Mouse (Mus musculus): ENCODE measurements around the gene Raet1e. TPM values are rescaled to one million over a fixed set of nuclear protein-coding genes. Genes with fewer than 3 reads are reported as not detected.
"Not testable (repeated sequence)": the region's sequence is repeated elsewhere in the genome, so short reads cannot be mapped to it uniquely, and the experiment has no call there.

The Raet1e gene
- polyA plus RNA-seq, 1 experiment from 2014 or later = 8.9 TPM

DNA sequence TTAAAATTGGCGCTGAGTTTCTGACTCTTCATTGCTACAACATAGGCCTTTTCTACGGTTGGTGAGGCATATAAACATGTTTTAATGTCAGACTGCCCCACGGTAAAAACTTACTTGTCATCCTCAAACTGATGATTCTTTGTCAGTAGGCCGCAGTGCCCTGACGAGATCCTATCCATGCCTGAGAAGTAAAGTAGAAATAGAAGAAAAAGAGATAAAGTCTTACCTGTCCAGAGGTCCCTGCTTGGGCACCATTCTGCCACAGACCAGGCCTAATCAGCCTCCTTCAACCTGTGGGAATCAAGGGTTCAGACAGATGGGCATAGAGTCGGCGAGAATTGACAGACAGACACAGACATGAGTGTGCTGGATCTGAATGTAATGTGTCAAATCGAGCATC, 106.7 kb downstream of the Raet1e start:
- 91% methylated on average over 8 of the region's 8 CpGs for WGBS

DNA sequence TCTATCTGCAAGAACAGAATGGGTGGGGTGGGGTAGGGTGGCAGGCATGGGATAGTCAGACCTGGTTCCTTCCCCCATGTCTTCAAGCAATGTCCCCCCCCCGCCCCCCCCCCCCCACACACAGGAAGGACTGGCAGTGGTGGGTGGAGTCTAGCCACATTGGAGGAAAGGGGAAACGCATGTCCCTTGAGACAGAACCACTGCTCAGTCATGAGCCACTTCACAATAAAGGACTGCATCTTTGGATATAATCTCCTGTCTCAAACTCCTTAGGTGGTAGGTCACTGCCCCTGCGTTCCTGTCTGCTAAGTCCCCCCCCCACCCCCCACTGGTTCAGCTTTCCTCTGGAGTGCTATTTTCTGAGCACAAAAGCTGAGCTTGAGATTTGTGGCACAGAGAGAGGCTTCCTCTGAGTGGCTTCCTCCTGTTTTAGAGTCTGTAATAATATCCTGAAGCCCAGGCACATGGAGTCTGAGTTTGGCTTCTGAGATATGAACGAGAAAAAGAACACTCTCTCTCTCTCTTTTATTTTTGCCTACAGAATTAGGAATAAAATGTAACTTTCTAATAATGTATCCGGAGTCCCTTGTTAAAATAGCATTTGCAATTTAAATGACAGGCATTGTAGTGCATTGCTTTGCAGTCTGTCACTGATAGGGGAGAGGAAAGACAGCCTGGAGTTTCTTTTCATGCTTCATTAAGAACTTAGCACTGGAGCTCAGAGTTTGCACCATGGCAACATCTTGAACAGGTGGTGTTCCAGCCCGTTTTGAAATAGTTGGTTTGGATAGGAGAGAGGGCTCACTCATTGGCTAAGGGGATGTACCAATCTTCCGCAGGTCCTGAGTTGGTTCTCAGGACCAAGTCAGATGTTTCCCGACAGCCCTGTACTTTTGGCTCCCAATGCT, 112.8 kb downstream of the Raet1e start:
- not testable (repeated sequence) for H3K36me3 ChIP-seq; H3K4me2 ChIP-seq (replicated peaks); H3K4me1 ChIP-seq; H3K9me3 ChIP-seq; ATAC-seq (ENCODE audit: insufficient number of reproducible peaks, insufficient read depth, low FRiP score, low TSS enrichment); H3K27ac ChIP-seq; H3K9ac ChIP-seq; H3K4me3 ChIP-seq
- 33% methylated on average over 8 of the region's 8 CpGs for WGBS
- H3K27me3 ChIP-seq = peaks cover 15% of the 10 kb centered on the region

More for the DNA sequence above, 106.7 kb downstream of the Raet1e start:
- H3K9ac ChIP-seq = no peak overlapping the region
- H3K4me3 ChIP-seq = no peak overlapping the region
- H3K9me3 ChIP-seq = 0 out of 2 replicates have a peak, but pooled peaks cover 10% of the 10 kb centered on the region
- H3K27me3 ChIP-seq = no peaks in the 10 kb centered on the region
- no peak for ATAC-seq (ENCODE audit: insufficient number of reproducible peaks, insufficient read depth, low FRiP score, low TSS enrichment)
- no peak overlapping the region for H3K4me2 ChIP-seq (replicated peaks)
- H3K36me3 ChIP-seq = no peaks in the 10 kb centered on the region
- no peaks in the 10 kb centered on the region for H3K4me1 ChIP-seq
- no peak overlapping the region for H3K27ac ChIP-seq

DNA sequence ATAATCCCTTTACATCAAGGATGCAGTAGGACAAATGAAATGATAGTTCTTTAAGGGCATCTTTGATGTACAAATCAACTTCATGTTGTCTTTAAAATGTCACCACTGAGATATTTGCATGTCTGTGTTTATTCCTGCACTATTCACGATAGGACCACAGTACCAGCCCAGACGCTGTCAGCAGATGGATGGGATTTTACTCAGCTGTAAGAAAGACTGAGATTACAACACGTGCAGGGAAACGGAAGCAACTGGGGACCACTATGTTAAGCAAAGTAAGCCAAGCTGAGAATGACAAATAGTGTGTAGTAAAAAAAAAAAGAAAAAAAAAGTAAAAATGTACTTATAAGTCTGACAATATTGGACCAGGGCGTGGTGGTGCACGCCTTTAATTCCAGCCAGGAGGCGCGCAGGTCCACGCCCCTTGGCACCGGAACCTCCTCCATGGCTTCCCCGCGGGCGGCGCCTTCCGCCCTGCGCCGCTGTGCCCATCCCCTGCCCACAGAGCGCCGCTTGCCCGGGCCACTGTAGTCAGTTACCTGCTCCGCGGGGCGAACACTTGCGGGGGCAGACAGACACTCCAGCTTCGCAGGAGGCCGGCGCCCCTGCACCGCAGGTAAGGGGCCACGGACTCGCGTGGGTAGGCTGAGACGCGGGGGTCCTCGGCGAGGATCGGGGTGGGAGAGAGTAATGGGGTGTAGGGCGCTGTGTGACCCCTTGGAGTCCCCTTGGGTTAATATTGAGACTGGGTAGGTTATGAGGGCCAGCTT, 114.7 kb downstream of the Raet1e start:
- H3K9ac ChIP-seq = peak overlapping the region; percentile 54; the same call in 1 of the 2 replicates
- H3K4me1 ChIP-seq, H3K27ac ChIP-seq, H3K36me3 ChIP-seq, H3K9me3 ChIP-seq: not testable (repeated sequence)
- peak overlapping the region; percentile 90 for H3K4me2 ChIP-seq (replicated peaks)
- ATAC-seq (ENCODE audit: insufficient number of reproducible peaks, insufficient read depth, low FRiP score, low TSS enrichment) = peak; percentile 22; the same call in 1 of the 2 replicates
- H3K4me3 ChIP-seq = peak overlapping the region; percentile 49
- WGBS = 4% methylated on average over 37 of the region's 37 CpGs
- H3K27me3 ChIP-seq = peaks cover 15% of the 10 kb centered on the region

DNA sequence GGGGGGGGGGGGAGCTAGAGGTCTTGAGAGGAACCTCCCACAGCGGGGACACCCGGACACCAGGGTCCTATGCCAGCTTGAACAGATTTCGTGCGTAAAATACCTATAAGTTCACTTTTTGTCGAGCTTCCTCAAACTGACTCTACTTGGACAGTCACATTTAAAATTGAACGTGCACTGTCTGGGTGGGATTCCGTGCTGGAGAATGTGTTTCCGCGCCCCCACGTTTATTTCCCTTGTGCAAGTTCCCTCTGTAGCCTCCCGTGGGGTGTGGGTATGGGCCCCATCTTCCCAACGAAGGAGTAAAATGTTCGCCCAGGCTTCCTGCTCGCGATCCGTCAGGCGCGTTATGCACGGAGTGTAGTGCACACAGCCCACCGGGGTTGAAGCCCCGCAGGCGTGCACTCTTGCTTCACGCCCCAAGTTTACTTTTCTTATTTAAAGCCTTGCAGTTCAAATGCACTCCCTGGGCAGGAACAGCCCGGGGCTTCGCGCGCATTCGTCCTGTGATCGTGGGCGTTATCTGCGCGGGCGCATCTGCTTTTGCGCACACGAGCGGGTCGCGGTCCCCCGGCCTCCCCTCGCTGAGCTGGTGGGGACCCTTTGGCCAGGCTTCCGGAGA, 115.4 kb downstream of the Raet1e start:
- Histone ChIP-seq H3K27me3 (peaks cover 15% of the 10 kb centered on the region), H3K4me2 (replicated peaks) (peak overlapping the region; percentile 90), H3K27ac (no peak overlapping the region), H3K9me3 (no peaks in the 10 kb centered on the region), H3K36me3 (no peaks in the 10 kb centered on the region), H3K4me1 (peaks cover 6% of the 10 kb centered on the region; the same call in 1 of the 2 replicates), H3K4me3 (peak overlapping the region; percentile 49), H3K9ac (peak overlapping the region; percentile 54)
- WGBS = under 1% methylated on average over 41 of the region's 41 CpGs
- no peak for ATAC-seq (ENCODE audit: insufficient number of reproducible peaks, insufficient read depth, low FRiP score, low TSS enrichment)

DNA sequence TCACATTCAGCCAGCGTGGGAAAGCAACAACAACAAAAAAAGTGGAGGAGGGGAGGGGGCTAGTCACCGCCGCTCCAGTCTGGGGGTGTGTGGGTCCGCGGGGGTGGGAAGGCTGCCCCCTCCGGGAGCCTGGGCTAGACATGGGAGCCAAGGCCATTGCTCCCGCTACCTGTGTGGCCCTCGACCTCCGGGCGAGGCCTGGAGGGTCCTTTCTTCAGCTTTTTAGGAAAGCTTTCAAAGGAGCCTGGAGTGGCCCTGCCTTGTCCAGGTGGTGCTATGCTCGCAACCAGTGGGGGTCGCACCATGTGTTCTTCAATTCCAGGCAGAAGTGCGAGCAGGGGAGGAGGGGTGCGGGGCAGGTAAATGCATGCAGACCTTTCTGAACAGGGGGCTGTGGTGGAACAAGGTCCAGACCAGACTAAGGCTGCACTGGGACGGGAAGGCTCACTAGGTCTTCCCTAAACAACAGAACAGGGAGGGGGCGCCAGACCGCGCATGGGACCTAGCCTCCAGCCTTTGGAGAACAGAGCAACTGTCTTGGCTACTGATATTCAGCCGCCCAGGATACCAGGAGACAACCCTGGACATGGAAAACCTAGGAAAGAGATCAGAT, 116.2 kb downstream of the Raet1e start:
- Histone ChIP-seq H3K27me3 (peaks cover 15% of the 10 kb centered on the region), H3K4me2 (replicated peaks) (peak overlapping the region; percentile 90), H3K9me3 (no peaks in the 10 kb centered on the region), H3K4me3 (peak overlapping the region; percentile 49), H3K27ac (no peak overlapping the region), H3K4me1 (peaks cover 6% of the 10 kb centered on the region; the same call in 1 of the 2 replicates), H3K9ac (no peak overlapping the region), H3K36me3 (no peaks in the 10 kb centered on the region)
- 4% methylated on average over 19 of the region's 19 CpGs for WGBS
- no peak for ATAC-seq (ENCODE audit: insufficient number of reproducible peaks, insufficient read depth, low FRiP score, low TSS enrichment)

DNA sequence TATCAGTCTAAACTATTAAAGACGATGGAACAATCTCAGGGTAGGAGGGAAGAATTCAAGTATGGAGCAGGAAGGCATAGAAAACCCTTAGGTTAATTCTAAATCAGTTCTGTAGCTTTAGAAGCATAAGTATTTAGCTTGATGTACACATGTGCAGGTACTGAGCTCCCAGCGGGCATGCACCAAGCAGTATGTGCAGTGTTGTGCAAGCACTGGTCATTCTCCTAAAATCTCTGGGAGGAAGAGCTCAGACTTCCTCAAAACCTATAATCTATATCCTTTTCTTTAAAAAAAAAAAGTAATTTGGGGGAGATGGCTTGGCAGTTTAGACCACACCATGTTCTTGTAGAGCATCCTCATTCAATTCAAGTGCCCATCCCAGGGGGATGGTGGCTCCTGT, 120.1 kb downstream of the Raet1e start:
- H3K4me3 ChIP-seq; H3K4me2 ChIP-seq (replicated peaks): not testable (repeated sequence)

DNA sequence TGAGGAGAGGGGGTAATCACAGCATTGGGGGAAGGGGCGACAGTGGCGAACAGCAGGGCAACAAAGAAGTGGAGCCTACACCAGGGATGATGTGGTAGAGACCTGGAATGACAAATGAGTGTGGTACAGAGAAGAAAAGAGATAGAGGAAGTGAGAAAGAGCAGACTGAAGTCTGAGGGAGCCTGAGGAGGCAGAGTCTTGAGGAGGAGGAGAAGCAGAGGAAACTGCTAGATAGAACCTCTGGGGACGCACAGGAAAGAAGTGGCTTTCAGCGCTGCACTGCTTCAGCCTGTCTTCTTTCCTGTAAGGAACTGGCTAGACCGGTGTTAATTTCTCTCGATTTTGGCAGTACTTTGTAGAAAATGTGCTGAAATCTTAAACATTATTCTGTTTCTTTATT, 124.4 kb downstream of the Raet1e start:
- no peak for ATAC-seq (ENCODE audit: insufficient number of reproducible peaks, insufficient read depth, low FRiP score, low TSS enrichment)
- H3K9me3 ChIP-seq = no peaks in the 10 kb centered on the region
- no peak overlapping the region for H3K4me3 ChIP-seq
- 42% methylated on average over 6 of the region's 6 CpGs for WGBS
- no peak overlapping the region for H3K9ac ChIP-seq
- no peak overlapping the region for H3K4me2 ChIP-seq (replicated peaks)
- peaks cover 15% of the 10 kb centered on the region for H3K27me3 ChIP-seq
- no peak overlapping the region for H3K27ac ChIP-seq
- H3K36me3 ChIP-seq = no peaks in the 10 kb centered on the region
- H3K4me1 ChIP-seq = no peaks in the 10 kb centered on the region

More for the DNA sequence above, 120.1 kb downstream of the Raet1e start:
- not testable (repeated sequence) for ATAC-seq (ENCODE audit: insufficient number of reproducible peaks, insufficient read depth, low FRiP score, low TSS enrichment); H3K4me1 ChIP-seq; H3K9ac ChIP-seq; H3K27ac ChIP-seq; H3K9me3 ChIP-seq; H3K36me3 ChIP-seq
- H3K27me3 ChIP-seq = peaks cover 26% of the 10 kb centered on the region
- WGBS = 77% methylated on average over 2 of the region's 2 CpGs

DNA sequence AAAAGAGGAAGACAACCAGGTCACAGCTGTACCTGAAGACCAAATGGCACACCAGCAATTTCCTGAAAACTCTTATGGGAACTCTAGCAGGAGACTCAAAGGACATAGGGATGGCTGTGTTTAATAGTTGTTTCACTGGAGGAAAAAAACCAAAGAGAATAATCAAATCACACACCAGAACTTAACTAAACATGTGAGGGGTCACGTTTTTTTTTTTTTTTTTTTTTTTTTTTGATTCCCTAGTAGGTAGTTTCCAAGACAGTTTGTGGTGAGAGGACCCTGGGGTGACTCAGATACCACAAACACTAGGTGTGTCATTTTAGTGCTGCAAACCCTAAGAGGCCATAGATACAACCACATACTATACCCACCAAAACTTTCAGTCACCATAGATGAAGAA, 137.3 kb downstream of the Raet1e start:
- Histone ChIP-seq H3K27ac (no peak overlapping the region), H3K27me3 (no peaks in the 10 kb centered on the region), H3K9ac (no peak overlapping the region), H3K4me3 (no peak overlapping the region), H3K4me1 (no peaks in the 10 kb centered on the region), H3K36me3 (no peaks in the 10 kb centered on the region), H3K4me2 (replicated peaks) (no peak overlapping the region), H3K9me3 (no peaks in the 10 kb centered on the region)
- WGBS = 30% methylated on average over 1 of the region's 1 CpGs
- ATAC-seq (ENCODE audit: insufficient number of reproducible peaks, insufficient read depth, low FRiP score, low TSS enrichment) = no peak

DNA sequence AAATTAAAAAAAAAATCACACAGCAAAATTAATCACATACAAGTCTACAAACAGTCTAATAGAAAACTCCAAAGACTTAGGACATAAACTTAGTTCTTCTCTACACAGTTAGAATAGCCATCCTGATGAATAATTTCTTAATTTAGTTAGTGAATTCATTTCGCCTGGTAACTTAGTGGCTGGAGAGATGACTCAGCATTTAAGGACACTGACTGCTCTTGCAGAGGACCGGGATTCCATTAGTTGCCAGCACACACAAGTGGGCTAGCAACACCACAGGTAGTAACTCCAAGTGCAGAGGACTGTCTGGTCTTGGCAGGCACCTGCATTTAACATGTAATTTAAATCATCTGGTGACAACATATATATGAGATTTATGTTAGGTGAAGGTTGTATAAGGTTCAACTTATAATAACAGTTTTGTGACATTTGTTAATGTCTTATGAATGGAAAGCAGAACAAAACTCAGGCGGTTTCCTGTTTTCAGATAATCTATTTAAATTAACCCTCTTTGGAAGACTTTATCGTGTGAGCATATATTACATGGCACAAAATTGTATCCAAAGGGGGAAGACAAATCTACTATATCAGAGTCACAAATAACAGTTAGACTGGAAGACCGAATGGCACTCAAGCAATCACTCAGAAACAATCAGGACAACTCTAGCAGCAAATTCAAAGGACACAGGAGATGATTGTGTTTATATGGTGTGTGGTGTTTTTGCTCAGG, 138.8 kb downstream of the Raet1e start:
- Histone ChIP-seq H3K9ac (no peak overlapping the region), H3K4me2 (replicated peaks) (no peak overlapping the region), H3K36me3 (no peaks in the 10 kb centered on the region), H3K27ac (no peak overlapping the region), H3K4me3 (no peak overlapping the region), H3K9me3 (no peaks in the 10 kb centered on the region), H3K4me1 (no peaks in the 10 kb centered on the region), H3K27me3 (no peaks in the 10 kb centered on the region)
- ATAC-seq (ENCODE audit: insufficient number of reproducible peaks, insufficient read depth, low FRiP score, low TSS enrichment) = no peak
- WGBS = 79% methylated on average over 5 of the region's 5 CpGs

DNA sequence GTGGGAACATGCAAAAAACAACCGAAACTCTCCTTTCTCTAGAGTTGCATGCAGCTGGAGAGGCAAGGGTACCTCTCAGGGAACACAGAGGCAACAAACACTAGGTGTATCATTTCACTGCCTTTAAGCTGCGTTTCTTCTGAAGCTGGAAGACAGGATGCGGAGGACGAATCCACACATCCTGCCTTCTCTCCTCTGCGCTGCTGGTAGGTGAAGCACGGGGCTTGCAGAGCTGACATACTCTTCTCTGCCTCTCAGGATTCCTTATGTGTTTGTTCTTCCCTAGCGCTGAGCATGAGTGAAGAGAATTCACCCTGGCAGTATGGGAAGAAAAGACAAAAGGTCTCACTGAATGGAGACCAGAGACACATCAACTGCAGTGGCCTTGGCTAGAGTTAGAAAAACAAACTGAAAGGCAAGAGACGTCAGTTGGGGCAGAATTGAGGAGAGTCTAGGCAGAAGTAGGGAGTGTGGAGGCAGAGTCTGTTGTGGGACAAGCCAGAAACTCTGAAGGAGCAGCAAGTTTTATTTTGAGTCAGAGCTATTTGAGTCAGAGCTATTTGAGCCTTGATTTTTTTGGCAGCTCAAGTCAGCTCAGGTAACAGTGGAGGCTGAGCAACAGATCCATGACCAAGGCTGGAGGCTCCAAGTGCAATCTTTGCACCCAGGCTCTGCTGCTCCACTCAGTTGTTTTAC, 139.5 kb downstream of the Raet1e start:
- ATAC-seq (ENCODE audit: insufficient number of reproducible peaks, insufficient read depth, low FRiP score, low TSS enrichment) = no peak
- Histone ChIP-seq H3K4me1 (no peaks in the 10 kb centered on the region), H3K36me3 (no peaks in the 10 kb centered on the region), H3K9me3 (no peaks in the 10 kb centered on the region), H3K27me3 (no peaks in the 10 kb centered on the region), H3K27ac (no peak overlapping the region), H3K4me3 (no peak overlapping the region), H3K9ac (no peak overlapping the region), H3K4me2 (replicated peaks) (no peak overlapping the region)
- WGBS = 60% methylated on average over 8 of the region's 8 CpGs
